ENCODE assay signal across 17 mouse cellular contexts in genomic region chr3:8264366-8265033, GRCm38 (mm10).
"Had no signal": no experiment of that assay in that cellular context is flagged by ENCODE, and none has a peak within 500 bp of the region (broad histone marks: within the 10 kb centered on the region; RNA-seq: fewer than 3 reads in every experiment).

No protein-coding gene starts in this region.

- H3K27ac ChIP-seq: left cerebral cortex, adult 2 months; liver, embryonic 13.5 days; midbrain, embryonic 12.5 days; neural tube, embryonic 13.5 days; stomach, postnatal 0 days had no signal

- DNase-seq: kidney, adult 11 months; kidney, adult 9 months; kidney, postnatal 14 days; layer of hippocampus, postnatal 36 days; liver, embryonic 13.5 days; lung, adult 2 months; lung, postnatal 14 days; lung, postnatal 4 days; thymus, adult 2 months; thymus, postnatal 14 days; thymus, postnatal 4 days had no signal

- H3K4me2 ChIP-seq: liver, embryonic 13.5 days; midbrain, embryonic 12.5 days; neural tube, embryonic 13.5 days had no signal

- ATAC-seq: midbrain, embryonic 16.5 days had no signal

- H3K27me3 ChIP-seq: liver, embryonic 13.5 days; midbrain, embryonic 12.5 days; neural tube, embryonic 13.5 days had no signal

- H3K4me3 ChIP-seq: left cerebral cortex, adult 2 months; liver, embryonic 13.5 days; midbrain, embryonic 12.5 days; myocyte; neural tube, embryonic 13.5 days had no signal

- H3K9ac ChIP-seq: liver, embryonic 13.5 days; midbrain, embryonic 12.5 days; neural tube, embryonic 13.5 days had no signal

- H3K36me3 ChIP-seq: liver, embryonic 13.5 days; midbrain, embryonic 12.5 days; neural tube, embryonic 13.5 days had no signal

- H3K9me3 ChIP-seq: liver, embryonic 13.5 days; midbrain, embryonic 12.5 days; neural tube, embryonic 13.5 days had no signal

- H3K4me1 ChIP-seq: liver, embryonic 13.5 days; midbrain, embryonic 12.5 days; neural tube, embryonic 13.5 days had no signal
